Mouse (Mus musculus) left cerebral cortex, adult 8-10 months (tissue): ENCODE results near the gene Sort1. TPM values are rescaled to one million over a fixed set of nuclear protein-coding genes. Genes with fewer than 3 reads are reported as not detected.

Experiments
- DNase-seq, 2 experiments: peaks; one replicate each; pipeline ENCODE4 v3.0.0; 2022; ENCODE audit warnings: low spot score in 2 of 2
- total RNA-seq, 4 experiments: library from RNA; stranded (reverse); gene quantifications; 2 replicates each; pipeline ENCODE4 v1.2.4; 2022

The Sort1 gene
- total RNA-seq, 4 experiments from 2014 or later: 273 to 299 (median 284) TPM

DNA sequence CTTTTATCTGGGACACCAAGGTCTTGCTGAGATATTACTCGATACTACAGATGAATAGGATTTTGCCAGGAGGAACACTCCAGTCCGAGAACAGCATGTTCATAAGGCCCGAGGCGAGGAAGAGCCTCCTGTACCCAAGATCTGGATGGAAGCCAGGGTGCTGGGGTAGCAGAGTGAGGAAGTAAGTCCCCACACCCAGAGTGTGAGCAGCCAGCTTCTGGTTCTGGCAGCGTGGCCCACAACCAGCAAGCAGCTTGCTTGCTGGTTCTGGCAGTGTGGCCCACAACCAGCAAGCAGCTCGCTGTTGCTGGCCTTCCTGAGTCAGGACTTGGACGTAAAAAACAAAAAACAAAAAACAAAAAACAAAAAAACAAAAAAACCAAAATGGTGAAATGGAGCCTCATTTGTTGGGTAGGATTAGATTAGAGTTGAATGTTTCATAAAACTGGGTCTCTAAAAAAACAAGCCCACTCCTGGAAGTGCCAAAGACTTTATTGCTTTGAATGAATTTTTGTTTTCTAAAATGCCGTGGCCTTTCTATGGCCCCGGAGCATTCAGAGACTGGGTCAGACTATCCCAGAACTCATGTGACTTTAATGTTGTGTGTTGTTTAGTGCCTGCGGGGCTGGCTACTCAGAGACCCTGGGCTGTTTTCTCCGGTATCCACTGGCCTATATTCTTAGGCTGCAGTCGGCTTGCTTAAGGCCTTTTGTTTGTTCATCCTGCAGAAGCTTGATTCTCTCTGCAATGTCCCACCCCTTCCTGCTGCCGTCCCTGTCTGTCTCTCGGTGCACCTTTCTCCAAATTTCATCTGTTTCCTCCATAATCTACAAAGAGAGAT is 11.7 kb downstream of the Sort1 start:
- peak in 1 of 2 experiments; percentile 63 for DNase-seq

DNA sequence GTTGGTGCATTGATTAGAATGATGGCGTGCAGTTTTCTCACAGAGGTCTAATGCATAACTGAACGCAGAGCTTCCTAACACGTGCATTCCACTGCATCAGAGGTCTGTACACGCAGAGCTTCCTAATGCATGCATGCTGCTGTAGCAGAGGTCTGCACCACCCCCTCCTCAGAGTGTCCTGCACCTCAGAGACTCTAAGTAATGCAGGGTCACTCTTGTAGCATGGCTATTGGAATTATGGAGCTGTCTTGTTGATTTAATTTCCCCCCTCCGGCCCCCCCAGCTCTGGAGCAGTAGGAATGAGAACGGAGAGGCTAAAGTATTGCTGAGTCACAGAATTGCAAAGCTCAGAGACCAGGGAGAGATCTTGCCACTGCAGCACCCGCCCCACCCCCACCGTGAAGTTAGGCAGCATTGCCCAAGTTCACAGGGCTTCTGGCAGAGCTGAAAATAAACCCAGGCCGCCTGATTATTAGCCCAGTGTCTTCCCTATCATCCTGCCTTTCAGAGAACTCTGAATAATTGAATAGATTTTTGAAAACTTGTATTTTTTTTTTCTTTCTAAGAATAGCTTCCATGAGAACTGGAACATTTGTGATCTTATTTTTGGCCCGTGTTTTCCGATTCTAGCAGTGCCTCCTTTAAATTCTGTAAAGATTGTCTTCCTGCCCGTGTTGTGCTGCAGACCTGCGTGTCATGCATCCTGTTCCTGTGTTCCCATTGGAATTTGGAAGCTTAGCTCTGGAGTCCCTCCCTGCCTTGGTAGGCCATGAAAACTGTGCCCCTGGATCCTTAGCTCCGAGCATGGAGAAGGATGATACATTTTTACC is 12.6 kb downstream of the Sort1 start:
- peak in 1 of 2 experiments; percentile 65 for DNase-seq

GRCm38 (mm10) chr3:108297050-108297419 is 13.2 kb downstream of the Sort1 start:
- DNase-seq: no peak

GRCm38 (mm10) chr3:108297603-108298553 is 14.0 kb downstream of the Sort1 start:
- no peak for DNase-seq

DNA sequence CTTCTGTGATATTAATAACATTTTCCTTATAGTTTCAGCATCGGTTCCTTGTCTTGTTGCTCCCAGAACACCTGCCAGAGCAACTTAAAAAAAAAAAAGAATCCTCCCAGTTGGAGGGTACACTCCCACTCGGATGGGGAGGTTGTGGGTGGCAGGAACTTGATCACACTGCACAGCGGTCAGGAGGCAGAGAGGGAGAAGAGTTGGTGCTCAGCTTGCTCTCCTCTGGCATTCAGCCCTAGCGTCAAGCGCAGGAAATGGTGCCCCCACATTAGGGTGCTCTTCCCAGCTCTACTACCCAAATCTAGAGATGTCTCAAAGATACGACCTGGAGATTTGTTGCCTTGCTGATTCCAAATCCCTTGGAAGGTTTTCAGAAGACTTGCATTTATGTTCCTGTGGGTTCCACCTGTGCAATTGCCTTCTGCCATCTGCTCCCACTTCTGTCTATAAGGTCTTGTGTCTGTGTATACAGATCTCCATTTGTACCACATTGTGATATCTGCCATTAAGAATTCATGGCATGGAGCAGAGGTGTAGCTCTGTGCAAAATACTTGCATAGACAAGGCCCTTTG is 16.7 kb downstream of the Sort1 start:
- no peak for DNase-seq

GRCm38 (mm10) chr3:108303683-108304082 is 19.8 kb downstream of the Sort1 start:
- no peak for DNase-seq

DNA sequence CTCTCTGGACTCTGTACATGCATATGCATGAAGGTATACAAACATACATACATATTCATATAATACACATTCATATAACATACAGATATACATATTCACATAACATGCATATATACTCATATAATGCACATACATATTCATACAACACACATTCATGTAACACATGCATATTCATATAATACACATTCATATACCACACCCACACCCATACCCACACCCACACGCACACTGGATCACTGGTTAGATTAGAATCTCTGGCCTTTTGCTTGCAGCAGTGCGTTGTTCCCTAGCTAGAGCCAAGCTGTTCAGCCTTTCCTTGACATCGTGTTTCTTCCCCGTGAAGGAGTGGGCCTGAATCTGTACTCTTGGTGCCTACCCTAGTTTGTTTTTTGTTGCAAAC is 20.9 kb downstream of the Sort1 start:
- DNase-seq: no peak

DNA sequence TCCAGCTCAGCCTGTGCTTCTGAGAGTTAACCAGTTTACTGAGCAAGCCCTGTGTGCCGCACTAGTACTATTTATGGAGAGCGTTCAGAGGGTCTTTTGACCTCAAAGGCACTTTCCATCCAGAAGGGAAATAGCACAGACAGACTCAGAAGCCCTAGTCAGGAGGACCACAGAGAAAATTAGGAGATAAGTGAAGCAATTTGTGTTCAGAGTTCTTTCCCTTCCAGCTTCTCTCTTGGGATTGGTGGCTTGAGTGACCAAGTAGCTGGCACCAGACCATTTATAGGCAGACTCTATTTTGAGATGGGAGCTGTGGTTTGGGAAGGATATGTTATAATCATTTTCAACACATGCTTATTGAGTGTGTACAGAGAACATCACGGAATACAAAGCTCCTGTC is 22.5 kb downstream of the Sort1 start:
- DNase-seq: no peak

- no peak for DNase-seq
Observed at GRCm38 (mm10) chr3:108307485-108307884, 23.6 kb downstream of the Sort1 start.

DNA sequence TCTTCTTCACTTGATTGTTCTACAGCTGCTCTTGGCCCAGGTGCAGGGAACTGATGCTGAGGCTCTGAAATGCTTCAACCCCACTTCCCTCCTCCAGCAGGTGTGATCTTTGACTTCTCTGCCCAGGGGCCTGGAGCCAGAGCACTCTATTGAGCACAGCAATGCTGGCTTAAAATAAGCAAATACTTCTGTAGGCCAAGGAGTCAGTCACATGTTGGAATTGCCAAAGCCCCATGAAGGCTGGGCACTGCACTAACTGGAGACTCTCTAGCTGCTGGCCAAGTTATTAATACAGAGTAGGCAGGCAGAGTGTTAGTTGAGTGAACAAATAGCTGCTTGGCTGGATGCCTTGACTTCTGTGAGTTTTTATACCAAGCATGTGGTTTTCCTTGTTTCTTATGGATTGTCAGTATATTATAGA is 27.0 kb downstream of the Sort1 start:
- no peak for DNase-seq

DNA sequence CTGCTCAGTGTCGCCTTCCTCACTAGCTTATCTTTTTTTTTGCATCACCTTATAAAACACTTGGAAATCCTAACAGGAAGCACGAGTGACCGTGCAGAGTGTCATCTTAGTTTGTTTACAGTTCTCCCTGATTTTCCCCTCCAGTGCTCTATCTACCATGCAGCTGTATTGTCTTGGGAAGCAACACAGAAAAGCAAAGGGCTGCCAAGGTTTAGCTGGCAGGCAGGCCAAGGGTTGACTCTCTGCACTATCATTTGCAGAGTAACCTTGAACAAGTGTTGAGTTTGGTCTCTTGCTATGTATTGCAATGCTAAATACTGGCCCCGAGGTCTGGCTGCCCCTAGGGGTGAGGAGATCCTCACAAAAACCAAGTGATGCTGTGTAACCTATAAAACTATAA is 27.8 kb downstream of the Sort1 start:
- DNase-seq: no peak

GRCm38 (mm10) chr3:108312414-108312813 is 28.5 kb downstream of the Sort1 start:
- DNase-seq: no peak

DNA sequence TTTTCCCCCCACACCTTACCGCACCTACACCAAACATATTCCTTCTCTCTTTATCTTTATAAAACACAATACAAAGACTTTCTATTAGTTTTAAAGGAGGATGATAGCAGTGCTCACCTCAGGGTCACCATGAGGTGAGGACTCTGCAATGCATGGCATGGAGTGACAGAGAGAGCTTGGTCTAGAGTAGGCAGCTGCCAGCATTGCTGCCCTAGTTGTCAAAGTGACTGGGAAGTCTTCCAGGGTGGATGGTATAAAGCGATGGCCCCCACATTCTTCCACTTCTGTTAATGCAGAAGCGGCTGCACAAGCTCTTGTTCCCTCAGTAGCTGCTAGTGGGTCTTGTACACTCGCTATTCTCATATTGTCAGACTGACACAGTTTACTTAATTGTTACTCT is 29.3 kb downstream of the Sort1 start:
- DNase-seq: no peak

- no peak for DNase-seq
Observed at GRCm38 (mm10) chr3:108314038-108314675, 30.3 kb downstream of the Sort1 start.

GRCm38 (mm10) chr3:108318517-108318916 is 34.6 kb downstream of the Sort1 start:
- DNase-seq: no peak

- no peak for DNase-seq
Observed at GRCm38 (mm10) chr3:108321671-108322070, 37.8 kb downstream of the Sort1 start.

- DNase-seq: no peak
Observed at GRCm38 (mm10) chr3:108322136-108322535, 38.3 kb downstream of the Sort1 start.

DNA sequence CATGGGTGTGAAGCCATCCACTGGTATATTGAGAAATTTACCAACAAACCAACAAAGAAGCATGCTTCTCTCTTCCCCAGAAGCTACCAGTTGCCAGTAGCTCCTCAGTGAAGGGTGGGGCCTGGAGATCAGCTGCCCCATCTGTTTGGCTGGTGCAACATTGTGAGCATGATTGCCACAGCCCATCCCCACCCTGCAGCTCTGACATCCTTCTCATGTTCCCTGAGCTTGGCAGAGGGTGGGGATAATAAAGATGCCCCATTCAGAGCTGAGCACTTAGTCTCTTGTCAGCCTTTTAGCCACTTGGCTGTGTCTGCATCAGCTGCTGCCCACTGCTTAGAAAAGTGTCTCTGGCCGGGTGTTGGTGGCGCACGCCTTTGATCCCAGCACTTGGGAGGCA is 39.1 kb downstream of the Sort1 start:
- DNase-seq: no peak

GRCm38 (mm10) chr3:108324837-108325236 is 41.0 kb downstream of the Sort1 start:
- DNase-seq: no peak

- DNase-seq: no peak
Observed at GRCm38 (mm10) chr3:108325521-108325920, 41.6 kb downstream of the Sort1 start.
